ENCODE assay signal across 29 mouse cellular contexts in genomic region chr7:19427999-19428650, GRCm38 (mm10). TPM values are rescaled to one million over a fixed set of nuclear protein-coding genes. Genes with fewer than 3 reads are reported as not detected.
"Had no signal": no experiment of that assay in that cellular context is flagged by ENCODE, and none has a peak within 500 bp of the region (broad histone marks: within the 10 kb centered on the region; RNA-seq: fewer than 3 reads in every experiment).

No protein-coding gene starts in this region.

- H3K27me3 ChIP-seq: heart, embryonic 12.5 days; intestine, embryonic 15.5 days; liver, embryonic 13.5 days had no signal

- H3K9ac ChIP-seq: heart, embryonic 12.5 days; hindbrain, embryonic 12.5 days; hindbrain, embryonic 14.5 days; intestine, embryonic 15.5 days; limb, embryonic 12.5 days; liver, embryonic 13.5 days had no signal

- H3K4me2 ChIP-seq: heart, embryonic 12.5 days; hindbrain, embryonic 12.5 days; hindbrain, embryonic 14.5 days; intestine, embryonic 15.5 days; limb, embryonic 12.5 days; liver, embryonic 11.5 days; liver, embryonic 13.5 days had no signal

- H3K4me3 ChIP-seq: gastrocnemius, adult 2 months; heart, embryonic 10.5 days; heart, embryonic 12.5 days; hindbrain, embryonic 10.5 days; hindbrain, embryonic 12.5 days; intestine, embryonic 15.5 days; layer of hippocampus, adult 2 months; limb, embryonic 10.5 days; limb, embryonic 12.5 days; liver, embryonic 13.5 days had no signal

- DNase-seq: gastrocnemius, adult 2 months; gastrocnemius, postnatal 10 days; gastrocnemius, postnatal 25 days; heart, adult 18-20 months; heart, postnatal 10 days; heart, postnatal 4 days; kidney, adult 18-20 months; kidney, adult 8-10 months; kidney, postnatal 10 days; kidney, postnatal 25 days; kidney, postnatal 4 days; liver; liver, embryonic 13.5 days had no signal

- H3K27ac ChIP-seq: gastrocnemius, adult 2 months; heart, embryonic 10.5 days; hindbrain, embryonic 10.5 days; hindbrain, embryonic 12.5 days; hindbrain, embryonic 14.5 days; intestine, embryonic 15.5 days; layer of hippocampus, adult 2 months; limb, embryonic 10.5 days; limb, embryonic 12.5 days; liver, embryonic 13.5 days had no signal

- H3K4me1 ChIP-seq: heart, embryonic 10.5 days; heart, embryonic 12.5 days; hindbrain, embryonic 12.5 days; intestine, embryonic 15.5 days; limb, embryonic 10.5 days; limb, embryonic 12.5 days; liver, embryonic 13.5 days had no signal

- H3K9me3 ChIP-seq: intestine, embryonic 15.5 days; limb, embryonic 10.5 days; liver, embryonic 13.5 days had no signal

- ATAC-seq: hindbrain, embryonic 16.5 days; inflammation-experienced regulatory T-cells, adult 6 months; intestine, embryonic 15.5 days; intestine, postnatal 0 days had no signal

RNA-seq across cellular contexts. Expression of gene Ckm, which starts 23.5 kb away (rescaled TPM):
- total RNA-seq: layer of hippocampus, adult 2 months; layer of hippocampus, postnatal 25 days; left cerebral cortex, postnatal 25 days had no signal
- polyA plus RNA-seq: hindbrain, embryonic 10.5 days; hindbrain, embryonic 14.5 days; limb, embryonic 10.5 days had no signal

RNA-seq across cellular contexts. Expression of gene Klc3, which starts 24.2 kb away (rescaled TPM):
- total RNA-seq: granulocyte monocyte progenitor cell, adult 5-6 weeks had no signal

RNA-seq across cellular contexts. Expression of gene Exoc3l2, which starts 35.0 kb away (rescaled TPM):
- polyA plus RNA-seq: inflammation-experienced regulatory T-cells, adult 6 months had no signal
